Mouse (Mus musculus) CH12.LX (cell line): ENCODE measurements at regions not wholly inside any gene's neighbourhood (a gene's known extent, or its start where the extent isn't known, plus 50 kb on each side); places are given as distances from the start of the nearest gene placed in this dataset.

Source experiments
- DNase-seq: peaks from one replicate; pipeline ENCODE4 v3.0.0-alpha.2; 2013; ENCODE audit errors: extremely low read depth
- H3K27ac ChIP-seq: 2 replicates; pipeline ENCODE4 v1.5.1; 2012; ENCODE audit warnings: low read depth, mild to moderate bottlenecking, control low read depth, moderate library complexity; ENCODE audit not compliant: insufficient read depth
- H3K27me3 ChIP-seq: replicated peaks from 2 replicates; pipeline ENCODE3; 2012; ENCODE audit warnings: inconsistent platforms
- H3K36me3 ChIP-seq, 2 experiments: replicated peaks in 1 of 2; 2 replicates each; pipeline versions ENCODE3 to v1.6.1; 2012; ENCODE audit warnings: inconsistent platforms in 1 of 2, low read length in 1 of 2, mild to moderate bottlenecking in 1 of 2, mixed read lengths in 1 of 2, moderate library complexity in 1 of 2; ENCODE audit not compliant: control insufficient read depth in 1 of 2, insufficient read depth in 1 of 2
- H3K4me1 ChIP-seq, 2 experiments: 2 replicates each; pipeline ENCODE4 v1.6.1; 2012; ENCODE audit warnings: inconsistent platforms in 1 of 2, moderate library complexity in 1 of 2; ENCODE audit not compliant: insufficient read depth in 2 of 2, control insufficient read depth in 1 of 2
- H3K4me2 ChIP-seq: 2 replicates; pipeline ENCODE4 v1.6.1; 2012; ENCODE audit warnings: low read depth, mild to moderate bottlenecking, control low read depth; ENCODE audit not compliant: poor library complexity, insufficient read depth, severe bottlenecking
- H3K4me3 ChIP-seq, 3 experiments: fragments of 150-350 bp in 1 of 3; sonication (generic) in 1 of 3; replicated peaks in 1 of 3; 2 replicates each; pipeline versions ENCODE3 to v1.5.1; 2011 to 2012; ENCODE audit warnings: low read depth in 2 of 3, low read length in 2 of 3, mild to moderate bottlenecking in 2 of 3, moderate library complexity in 2 of 3, control low read depth in 1 of 3, improper control_type of control experiment in 1 of 3, inconsistent platforms in 1 of 3, mixed read lengths in 1 of 3; ENCODE audit not compliant: poor library complexity in 1 of 3
- H3K79me2 ChIP-seq: replicated peaks from 2 replicates; pipeline ENCODE4 v1.6.1; 2012; ENCODE audit warnings: mild to moderate bottlenecking, moderate library complexity; ENCODE audit not compliant: control insufficient read depth, poor library complexity, insufficient read depth, severe bottlenecking; ENCODE audit errors: extremely low read depth
- H3K9ac ChIP-seq: 2 replicates; pipeline ENCODE4 v1.6.1; 2012; ENCODE audit warnings: low read depth, mild to moderate bottlenecking, control low read depth, moderate library complexity; ENCODE audit not compliant: insufficient read depth
- H3K9me3 ChIP-seq: replicated peaks from 2 replicates; pipeline ENCODE3; 2012; ENCODE audit warnings: low read length, inconsistent platforms, mixed read lengths
- CHD1 ChIP-seq: IDR thresholded peaks from 2 replicates; pipeline ENCODE4 v1.6.1; 2012; ENCODE audit warnings: low read depth, low read length, improper control_type of control experiment, inconsistent platforms
- CHD2 ChIP-seq: IDR thresholded peaks from 2 replicates; pipeline ENCODE4 v1.6.1; 2011; ENCODE audit warnings: low read length, improper control_type of control experiment
- E2F4 ChIP-seq: IDR thresholded peaks from 2 replicates; pipeline ENCODE4 v1.6.1; 2011; ENCODE audit warnings: low read depth, low read length, improper control_type of control experiment; ENCODE audit not compliant: insufficient replicate concordance
- ELF1 ChIP-seq: IDR thresholded peaks from 2 replicates; pipeline ENCODE4 v1.6.1; 2014; ENCODE audit warnings: low read depth, mild to moderate bottlenecking, inconsistent platforms, low read length, improper control_type of control experiment
- ETS1 ChIP-seq: conservative IDR thresholded peaks from 2 replicates; pipeline ENCODE4 v1.6.1; 2012; ENCODE audit warnings: low read depth, mild to moderate bottlenecking, inconsistent platforms, low read length, improper control_type of control experiment, moderate library complexity
- GABPA ChIP-seq: IDR thresholded peaks from 2 replicates; pipeline ENCODE4 v1.6.1; 2012; ENCODE audit warnings: low read depth, low read length, improper control_type of control experiment, inconsistent platforms; ENCODE audit not compliant: insufficient replicate concordance
- IRF4 ChIP-seq: IDR thresholded peaks from 2 replicates; pipeline ENCODE4 v1.6.1; 2014; ENCODE audit warnings: low read depth, mild to moderate bottlenecking, inconsistent platforms, low read length, improper control_type of control experiment
- JUN ChIP-seq: IDR thresholded peaks from 2 replicates; pipeline ENCODE4 v1.6.1; 2011; ENCODE audit warnings: low read depth, mild to moderate bottlenecking, low read length, improper control_type of control experiment, moderate library complexity; ENCODE audit not compliant: insufficient read depth
- JUND ChIP-seq: conservative IDR thresholded peaks from 2 replicates; pipeline ENCODE4 v1.6.1; 2011; ENCODE audit warnings: low read depth, low read length, improper control_type of control experiment
- MAX ChIP-seq: IDR thresholded peaks from 2 replicates; pipeline ENCODE4 v1.6.1; 2011; ENCODE audit warnings: low read length, improper control_type of control experiment
- MAZ ChIP-seq: IDR thresholded peaks from 2 replicates; pipeline ENCODE4 v1.6.1; 2012; ENCODE audit warnings: low read depth, mild to moderate bottlenecking, inconsistent platforms, low read length, improper control_type of control experiment, moderate library complexity
- MEF2A ChIP-seq: IDR thresholded peaks from 2 replicates; pipeline ENCODE4 v1.6.1; 2014; ENCODE audit warnings: low read depth, mild to moderate bottlenecking, inconsistent platforms, low read length, improper control_type of control experiment, borderline replicate concordance
- MXI1 ChIP-seq: IDR thresholded peaks from 2 replicates; pipeline ENCODE4 v1.6.1; 2011; ENCODE audit warnings: mild to moderate bottlenecking, low read depth, low read length, improper control_type of control experiment
- NELFE ChIP-seq: IDR thresholded peaks from 2 replicates; pipeline ENCODE4 v1.6.1; 2011; ENCODE audit warnings: low read depth, low read length, improper control_type of control experiment
- NRF1 ChIP-seq: IDR thresholded peaks from 2 replicates; pipeline ENCODE4 v1.6.1; 2014; ENCODE audit warnings: low read depth, mild to moderate bottlenecking, inconsistent platforms, low read length, improper control_type of control experiment, moderate library complexity
- POLR2AphosphoS2 ChIP-seq: IDR thresholded peaks from 2 replicates; pipeline ENCODE4 v1.6.1; 2011; ENCODE audit warnings: low read depth, low read length, improper control_type of control experiment
- RAD21 ChIP-seq: IDR thresholded peaks from 2 replicates; pipeline ENCODE4 v1.6.1; 2011; ENCODE audit warnings: low read depth, mild to moderate bottlenecking, low read length, improper control_type of control experiment, moderate library complexity
- RCOR1 ChIP-seq: conservative IDR thresholded peaks from 2 replicates; pipeline ENCODE4 v1.6.1; 2012; ENCODE audit warnings: low read depth, mild to moderate bottlenecking, inconsistent platforms, low read length, improper control_type of control experiment
- SMC3 ChIP-seq: IDR thresholded peaks from 2 replicates; pipeline ENCODE4 v1.6.1; 2011; ENCODE audit warnings: low read depth, low read length, improper control_type of control experiment
- TCF12 ChIP-seq: IDR thresholded peaks from 2 replicates; pipeline ENCODE4 v1.6.1; 2014; ENCODE audit warnings: low read depth, mild to moderate bottlenecking, inconsistent platforms, low read length, improper control_type of control experiment
- ZMIZ1 ChIP-seq: IDR thresholded peaks from 2 replicates; pipeline ENCODE4 v1.6.1; 2012; ENCODE audit warnings: low read depth, mild to moderate bottlenecking, inconsistent platforms, low read length, improper control_type of control experiment
- ZNF384 ChIP-seq: IDR thresholded peaks from 2 replicates; pipeline ENCODE4 v1.6.1; 2012; ENCODE audit warnings: low read depth, low read length, improper control_type of control experiment, inconsistent platforms
- dilution Hi-C: fragments of 300-500 bp; cut with MboI; formaldehyde crosslinking; loops from 2 replicates; pipeline ENCODE4 v1.14.3; 2020; ENCODE audit warnings: low sequenced_read_pairs; ENCODE audit not compliant: extremely low pct_unique_long_range_greater_than_20kb, extremely low pct_ligation_motif_present
- in situ Hi-C: fragments of 300-500 bp; cut with MboI; formaldehyde crosslinking; loops from 3 replicates; pipeline ENCODE4 v1.14.3; 2019; ENCODE audit warnings: low sequenced_read_pairs, low pct_ligation_motif_present, low pct_unique_long_range_greater_than_20kb, mixed read lengths

- Histone ChIP-seq H3K79me2 (no peaks in the 10 kb centered on the region), H3K4me3 (no peak overlapping the region), H3K36me3 (no peaks in the 10 kb centered on the region), H3K27ac (no peak overlapping the region), H3K9ac (no peak overlapping the region), H3K4me1 (no peaks in the 10 kb centered on the region), H3K27me3 (no peaks in the 10 kb centered on the region), H3K9me3 (no peaks in the 10 kb centered on the region), H3K4me2 (no peak overlapping the region)
- dilution Hi-C loops: no loop called here
- TF ChIP-seq RAD21 (no peak), MAX (no peak), ZNF384 (no peak)
- in situ Hi-C loops: no loop called here
- DNase-seq: no peak
These were observed 354.3 kb upstream of the Map3k7 start for GRCm38 (mm10) chr4:31609559-31609958.

- Histone ChIP-seq H3K36me3 (no peaks in the 10 kb centered on the region), H3K9ac (no peak overlapping the region), H3K79me2 (no peaks in the 10 kb centered on the region), H3K27me3 (no peaks in the 10 kb centered on the region), H3K4me1 (no peaks in the 10 kb centered on the region), H3K4me3 (no peak overlapping the region), H3K27ac (no peak overlapping the region), H3K4me2 (no peak overlapping the region), H3K9me3 (no peaks in the 10 kb centered on the region)
- in situ Hi-C loops (no loop called here), dilution Hi-C loops (no loop called here)
- DNase-seq: no peak
- TF ChIP-seq ELF1 (no peak), MEF2A (no peak), ZMIZ1 (no peak), MAZ (no peak)
These were observed 351.6 kb upstream of the Map3k7 start for GRCm38 (mm10) chr4:31612147-31612824.

- dilution Hi-C loops: no loop called here
- Histone ChIP-seq H3K27me3 (no peaks in the 10 kb centered on the region), H3K4me3 (no peak overlapping the region), H3K9ac (no peak overlapping the region), H3K79me2 (no peaks in the 10 kb centered on the region), H3K4me1 (no peaks in the 10 kb centered on the region), H3K36me3 (no peaks in the 10 kb centered on the region), H3K27ac (no peak overlapping the region), H3K9me3 (no peaks in the 10 kb centered on the region), H3K4me2 (no peak overlapping the region)
- in situ Hi-C loops: no loop called here
- no peak for DNase-seq
- TF ChIP-seq TCF12 (no peak), MEF2A (no peak), ETS1 (no peak), GABPA (no peak), JUND (no peak), POLR2AphosphoS2 (no peak), SMC3 (no peak), IRF4 (no peak), RCOR1 (no peak), E2F4 (no peak), NELFE (no peak), JUN (no peak), MXI1 (no peak), CHD2 (no peak), MAX (no peak), ELF1 (no peak), CHD1 (no peak), NRF1 (no peak)
These were observed 350.9 kb upstream of the Map3k7 start for GRCm38 (mm10) chr4:31612825-31613514.
